Mouse (Mus musculus) layer of hippocampus, adult 18-20 months (tissue): ENCODE measurements around the gene Arhgef11. TPM values are rescaled to one million over a fixed set of nuclear protein-coding genes. Genes with fewer than 3 reads are reported as not detected.

Experiments used
- microRNA-seq, 2 experiments: library from miRNA; unstranded; fragments of <30 nt; microRNA quantifications; one replicate each; pipeline ENCODE4 v1.2.0; 2021
- total RNA-seq, 2 experiments: library from RNA; stranded (reverse); gene quantifications; 2 replicates each; pipeline ENCODE4 v1.2.3; 2021

The Arhgef11 gene
- total RNA-seq, 2 experiments from 2014 or later: 59.9 to 60.5 TPM

Small RNAs within 50 kb of the gene (microRNA-seq; reads per million reads assigned to microRNA genes)
- gene Gm24109: 0 reads per million in 2 experiments

Other genes starting within 250 kb of the Arhgef11 start
- under 1 TPM; 0.17 to 0.41 TPM for gene Fcrl1, start 241.2 kb upstream of the Arhgef11 start, total RNA-seq
- not detected for gene Fcrl5, start 181.8 kb upstream of the Arhgef11 start, total RNA-seq
- 10 to 100 TPM; 25.1 to 25.8 TPM for gene Etv3, start 92.2 kb upstream of the Arhgef11 start, total RNA-seq
- gene Lrrc71, start 131.1 kb downstream of the Arhgef11 start, total RNA-seq: 1 to 10 TPM in 1 of 2 experiments, under 1 TPM in 1; 0.89 to 1.1 TPM
- gene Ntrk1, start 177.6 kb downstream of the Arhgef11 start, total RNA-seq: under 1 TPM; 0.25 to 0.32 TPM
- gene Insrr, start 179.4 kb downstream of the Arhgef11 start, total RNA-seq: under 1 TPM; 0.15 TPM
- gene Pear1, start 206.7 kb downstream of the Arhgef11 start, total RNA-seq: 10 to 100 TPM in 1 of 2 experiments, 1 to 10 TPM in 1; 7.1 to 11.6 TPM
- gene Sh2d2a, start 229.2 kb downstream of the Arhgef11 start, total RNA-seq: not detected